Mouse (Mus musculus) heart, adult 2 months (tissue): ENCODE data around the gene Piga.

Experiments
- CTCF ChIP-seq: fragments of 200-600 bp; IDR thresholded peaks from 2 replicates; pipeline ENCODE4 v1.8.1; 2022; ENCODE audit warnings: antibody characterized with exemption, mild to moderate bottlenecking, moderate library complexity
- EP300 ChIP-seq: fragments of 200-500 bp; IDR thresholded peaks from 2 replicates; pipeline ENCODE4 v1.6.1; 2011; ENCODE audit warnings: low read depth, low read length, control low read depth; ENCODE audit not compliant: insufficient read depth
- POLR2A ChIP-seq: fragments of 200-500 bp; IDR thresholded peaks from 2 replicates; pipeline ENCODE4 v1.6.1; 2011; ENCODE audit warnings: mild to moderate bottlenecking, low read depth, low read length, control low read depth; ENCODE audit not compliant: insufficient read depth

- no peak for TF ChIP-seq POLR2A
- TF ChIP-seq CTCF = no peak
- no peak for TF ChIP-seq EP300
Observed at GRCm38 (mm10) chrX:164447682-164448071, 28.1 kb downstream of the Piga start.
